Mouse (Mus musculus): ENCODE results near the gene Cyp2j13. TPM values are rescaled to one million over a fixed set of nuclear protein-coding genes. Genes with fewer than 3 reads are reported as not detected.
"Not testable (repeated sequence)": the region's sequence is repeated elsewhere in the genome, so short reads cannot be mapped to it uniquely, and the experiment has no call there.

The Cyp2j13 gene
- polyA plus RNA-seq, 1 experiment from 2014 or later: not detected

DNA sequence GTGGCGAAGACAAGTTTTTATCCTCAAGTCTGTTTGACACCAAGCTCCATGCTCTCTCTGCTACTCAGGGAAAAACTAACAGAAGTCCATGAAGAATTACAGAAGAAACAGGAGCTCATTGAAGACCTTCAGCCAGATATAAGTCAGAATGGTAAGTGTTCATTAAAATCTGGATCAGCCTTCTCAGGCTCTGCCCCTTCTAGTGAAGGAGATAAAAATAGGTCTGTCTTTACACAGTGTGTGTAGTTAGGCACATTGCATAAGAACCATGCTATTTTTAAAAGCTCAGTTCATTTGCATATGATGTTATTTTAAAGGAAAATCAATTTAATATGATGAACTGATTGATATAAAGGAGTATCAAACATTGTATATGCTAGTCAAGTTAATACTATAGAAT lies 60.5 kb downstream of the Cyp2j13 start:
- no peaks in the 10 kb centered on the region for H3K9me3 ChIP-seq (replicated peaks; ENCODE audit: control insufficient read depth, low read length)
- ATAC-seq (ENCODE audit: insufficient read depth, low FRiP score): no peak
- H3K4me3 ChIP-seq (replicated peaks; ENCODE audit: low read length): no peak overlapping the region
- H3K27ac ChIP-seq (ENCODE audit: low read length): no peak overlapping the region
- no peaks in the 10 kb centered on the region for H3K36me3 ChIP-seq (ENCODE audit: control insufficient read depth, insufficient read depth, low read length)
- no peak overlapping the region for H3K4me2 ChIP-seq (ENCODE audit: low read depth, low read length)
- H3K4me1 ChIP-seq (ENCODE audit: control insufficient read depth, insufficient read depth, low read length): no peaks in the 10 kb centered on the region
- 95% methylated on average over 1 of the region's 1 CpGs for WGBS
- H3K27me3 ChIP-seq (ENCODE audit: control insufficient read depth, insufficient read depth, low read length): no peaks in the 10 kb centered on the region
- H3K9ac ChIP-seq (ENCODE audit: low read length): no peak overlapping the region

DNA sequence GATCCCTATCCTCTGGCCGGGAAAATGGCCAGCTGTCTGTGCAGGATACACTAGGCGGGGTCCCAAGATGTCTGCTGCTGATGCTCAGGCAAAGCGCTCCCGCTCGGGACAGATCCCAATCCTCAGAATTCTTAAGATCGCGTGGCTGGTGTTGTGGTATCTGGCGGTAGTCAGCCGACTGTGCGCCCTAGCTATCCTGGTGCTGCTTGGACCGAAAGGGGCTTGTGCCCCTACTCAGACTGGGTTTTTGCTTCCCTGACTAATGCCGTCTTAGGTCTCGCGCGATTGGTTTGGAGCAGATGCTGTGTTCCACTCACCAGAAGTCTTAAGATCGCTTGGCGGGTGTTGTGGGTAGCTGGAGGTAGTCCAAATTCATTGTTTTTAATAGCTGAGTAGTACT lies 95.1 kb downstream of the Cyp2j13 start:
- not testable (repeated sequence) for H3K4me2 ChIP-seq (ENCODE audit: low read depth, low read length); H3K4me1 ChIP-seq (ENCODE audit: control insufficient read depth, insufficient read depth, low read length); H3K9ac ChIP-seq (ENCODE audit: low read length); H3K4me3 ChIP-seq (replicated peaks; ENCODE audit: low read length); H3K9me3 ChIP-seq (replicated peaks; ENCODE audit: control insufficient read depth, low read length); H3K27me3 ChIP-seq (ENCODE audit: control insufficient read depth, insufficient read depth, low read length); H3K27ac ChIP-seq (ENCODE audit: low read length); ATAC-seq (ENCODE audit: insufficient read depth, low FRiP score); H3K36me3 ChIP-seq (ENCODE audit: control insufficient read depth, insufficient read depth, low read length)
- 91% methylated on average over 17 of the region's 17 CpGs for WGBS

Other genes starting within 250 kb of the Cyp2j13 start
- 21.8 and 26.4 TPM in 2 replicates for gene Hook1, start 110.3 kb downstream of the Cyp2j13 start, polyA plus RNA-seq (2015; fragmentation: Nextera tagmentation; extraction: Ambion mirVana)
- gene Cyp2j12, start 63.6 kb upstream of the Cyp2j13 start, polyA plus RNA-seq (2015; fragmentation: Nextera tagmentation; extraction: Ambion mirVana): not detected in 2 replicates
- not detected in 2 replicates for gene Cyp2j7, start 159.1 kb upstream of the Cyp2j13 start, polyA plus RNA-seq (2015; fragmentation: Nextera tagmentation; extraction: Ambion mirVana)

Measured in stomach, embryonic 16.5 days (tissue).